Mouse (Mus musculus) heart, embryonic 12.5 days (tissue): ENCODE data around the gene Impdh2. TPM values are rescaled to one million over a fixed set of nuclear protein-coding genes. Genes with fewer than 3 reads are reported as not detected.
"Not testable (repeated sequence)": the region's sequence is repeated elsewhere in the genome, so short reads cannot be mapped to it uniquely, and the experiment has no call there.

Experiments used
- ATAC-seq: fragments of 200-750 bp; cut with Nextera tagmentation; 2 replicates; pipeline ENCODE4 v1.8.0; 2017; ENCODE audit warnings: moderate TSS enrichment, moderate library complexity; ENCODE audit not compliant: insufficient number of reproducible peaks, low FRiP score
- H3K27ac ChIP-seq: fragments of 300-500 bp; sonication (generic); 2 replicates; pipeline ENCODE4 v1.5.1; 2016; ENCODE audit warnings: mild to moderate bottlenecking, moderate library complexity; ENCODE audit not compliant: poor library complexity, severe bottlenecking
- H3K27me3 ChIP-seq: fragments of 300-500 bp; sonication (generic); replicated peaks from 2 replicates; pipeline ENCODE4 v1.6.1; 2016; ENCODE audit warnings: mild to moderate bottlenecking, moderate library complexity
- H3K36me3 ChIP-seq: fragments of 300-500 bp; sonication (generic); 2 replicates; pipeline ENCODE4 v1.6.1; 2016; ENCODE audit warnings: mild to moderate bottlenecking, moderate library complexity
- H3K4me1 ChIP-seq: fragments of 300-500 bp; sonication (generic); replicated peaks from 2 replicates; pipeline ENCODE4 v1.6.1; 2016; ENCODE audit warnings: mild to moderate bottlenecking
- H3K4me2 ChIP-seq: fragments of 300-500 bp; sonication (generic); 2 replicates; pipeline ENCODE4 v1.6.1; 2016; ENCODE audit warnings: mild to moderate bottlenecking, moderate library complexity
- H3K4me3 ChIP-seq: fragments of 300-500 bp; sonication (generic); 2 replicates; pipeline ENCODE4 v1.5.1; 2016; ENCODE audit warnings: mild to moderate bottlenecking
- H3K9ac ChIP-seq: fragments of 300-500 bp; sonication (generic); 2 replicates; pipeline ENCODE4 v1.6.1; 2016; ENCODE audit warnings: mild to moderate bottlenecking, moderate library complexity
- H3K9me3 ChIP-seq: fragments of 300-500 bp; sonication (generic); replicated peaks from 2 replicates; pipeline ENCODE4 v1.6.1; 2016; ENCODE audit warnings: mild to moderate bottlenecking, moderate library complexity
- WGBS: fragments of 180-500 bp; shearing (Covaris S2); methylation state at CpG from one replicate; pipeline ENCODE4 v1.1.7; 2016; 5-methylcytosine and 5-hydroxymethylcytosine counted together
- polyA plus RNA-seq: library from polyadenylated mRNA; unstranded; fragments of >200 nt; fragmentation: Nextera tagmentation; extraction: Ambion mirVana; gene quantifications from 2 replicates; pipeline ENCODE4 v1.2.1, GENCODE M21; 2016

The Impdh2 gene
- polyA plus RNA-seq, 1 experiment from 2014 or later = 105 TPM

DNA sequence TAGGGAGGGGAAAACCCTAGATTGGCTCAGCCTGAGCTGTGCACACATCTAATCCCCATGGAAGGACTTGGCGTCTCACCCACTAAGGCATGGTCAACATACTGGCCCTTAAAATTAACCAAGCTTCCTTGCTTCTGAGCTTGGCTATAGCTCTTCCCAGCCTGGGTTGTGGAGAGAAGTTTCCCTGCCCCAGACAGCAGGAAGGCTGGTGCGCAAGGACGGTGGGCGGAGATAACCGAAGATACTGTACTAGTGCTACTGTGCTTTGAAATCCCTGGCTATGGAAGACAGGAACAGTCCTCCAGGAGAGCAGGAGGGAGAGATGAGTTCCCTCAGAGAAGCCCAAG, 19.2 kb downstream of the Impdh2 start:
- ATAC-seq = no peak
- H3K36me3 ChIP-seq = peaks cover 41% of the 10 kb centered on the region

DNA sequence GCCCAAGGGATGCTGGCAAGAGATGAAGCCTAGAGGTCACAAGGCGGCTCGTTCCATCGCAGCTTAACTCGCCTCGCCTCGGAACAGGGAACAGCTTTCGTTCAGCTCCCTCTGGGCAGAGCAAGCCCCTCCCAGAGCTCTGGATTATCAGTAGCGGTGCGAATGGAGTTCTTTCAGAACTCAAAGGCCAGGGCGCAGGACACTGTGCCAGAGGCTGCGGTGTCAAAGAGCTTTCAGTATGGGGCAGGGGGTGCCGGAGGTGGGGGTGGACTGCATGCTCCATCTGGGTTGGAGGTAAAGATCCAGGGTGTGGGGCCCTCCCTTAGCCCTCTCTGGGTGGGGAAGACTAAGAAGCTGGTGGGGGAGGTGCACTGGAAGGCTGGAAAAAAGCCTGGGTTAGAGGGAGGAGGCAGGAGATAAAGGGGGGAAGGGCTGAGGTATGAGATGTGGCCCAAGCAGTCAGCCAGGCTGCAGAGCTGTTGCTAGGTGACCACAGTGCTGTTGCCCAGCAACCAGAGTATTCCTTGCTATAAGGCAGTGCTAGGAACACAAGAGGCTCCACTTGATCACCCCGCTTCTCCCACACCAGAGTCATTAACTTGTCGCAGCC, 27.6 kb downstream of the Impdh2 start:
- peak overlapping the region; percentile 63 for H3K4me2 ChIP-seq
- WGBS = 2% methylated on average over 14 of the region's 14 CpGs
- H3K27ac ChIP-seq = peak overlapping the region; percentile 93
- peak overlapping the region; percentile 50; the same call in 1 of the 2 replicates for H3K9ac ChIP-seq
- H3K4me1 ChIP-seq = peaks cover 54% of the 10 kb centered on the region
- no peaks in the 10 kb centered on the region for H3K36me3 ChIP-seq
- peak overlapping the region; percentile 33 for H3K4me3 ChIP-seq
- H3K27me3 ChIP-seq = no peaks in the 10 kb centered on the region
- no peaks in the 10 kb centered on the region for H3K9me3 ChIP-seq
- peak; percentile 92 for ATAC-seq

More for the DNA sequence above, 19.2 kb downstream of the Impdh2 start:
- peaks cover 58% of the 10 kb centered on the region for H3K4me1 ChIP-seq
- H3K9me3 ChIP-seq = no peaks in the 10 kb centered on the region
- H3K27me3 ChIP-seq = no peaks in the 10 kb centered on the region
- H3K27ac ChIP-seq = peak overlapping the region; percentile 81
- peak overlapping the region; percentile 73 for H3K4me2 ChIP-seq
- 46% methylated on average over 5 of the region's 5 CpGs for WGBS
- peak overlapping the region; percentile 67 for H3K9ac ChIP-seq
- peak overlapping the region; percentile 85 for H3K4me3 ChIP-seq

DNA sequence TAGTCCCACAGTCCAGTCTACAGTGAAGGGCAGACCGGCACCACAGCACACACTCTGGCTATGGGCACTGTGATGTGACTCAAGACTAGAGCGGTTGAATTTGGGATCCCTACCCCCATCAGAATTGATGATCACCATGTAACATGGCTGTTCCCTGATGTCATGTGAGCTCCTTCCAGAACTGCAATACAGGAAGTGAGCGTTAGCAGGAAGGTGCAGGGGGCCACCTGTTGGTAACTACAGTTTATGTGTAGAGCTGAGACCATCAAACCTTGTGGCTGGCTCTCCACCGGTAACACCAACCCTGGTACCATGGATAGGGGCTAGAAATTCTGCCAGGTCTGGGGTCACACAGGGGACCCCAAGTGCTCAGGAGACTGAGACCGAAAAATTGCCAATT, 29.1 kb downstream of the Impdh2 start:
- Histone ChIP-seq H3K4me1 (peaks cover 45% of the 10 kb centered on the region), H3K9ac (0 out of 2 replicates have a peak overlapping the region, but pooled peaks have one; percentile 25), H3K27me3 (no peaks in the 10 kb centered on the region), H3K4me2 (no peak overlapping the region), H3K36me3 (peaks cover 4% of the 10 kb centered on the region; the same call in 1 of the 2 replicates), H3K4me3 (no peak overlapping the region), H3K9me3 (no peaks in the 10 kb centered on the region), H3K27ac (peak overlapping the region; percentile 93)
- no peak for ATAC-seq
- 66% methylated on average over 5 of the region's 5 CpGs for WGBS

DNA sequence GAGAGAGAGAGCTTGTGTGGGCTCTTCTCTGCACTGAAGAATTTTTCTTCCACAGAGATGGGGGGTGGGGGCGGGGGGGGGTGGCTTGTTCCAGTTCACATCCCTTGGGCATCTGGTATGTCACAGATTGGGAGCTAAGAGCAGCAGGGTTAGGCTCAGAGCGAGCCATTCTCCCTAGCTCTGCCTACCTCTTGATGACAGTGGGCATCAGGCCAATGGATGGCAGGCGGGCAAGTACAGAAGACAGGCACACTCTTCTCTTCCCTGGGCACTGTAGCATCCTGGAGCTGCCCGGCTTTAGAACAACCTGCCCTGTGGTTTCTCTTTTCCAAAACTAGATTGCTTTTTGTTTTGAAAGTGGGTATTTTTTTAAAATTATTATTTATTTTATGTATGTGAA, 31.4 kb downstream of the Impdh2 start:
- no peak overlapping the region for H3K4me3 ChIP-seq
- peaks cover 56% of the 10 kb centered on the region for H3K4me1 ChIP-seq
- H3K27ac ChIP-seq = no peak overlapping the region
- H3K27me3 ChIP-seq = no peaks in the 10 kb centered on the region
- ATAC-seq = no peak
- H3K9me3 ChIP-seq = no peaks in the 10 kb centered on the region
- H3K9ac ChIP-seq = no peak overlapping the region
- peaks cover 4% of the 10 kb centered on the region; the same call in 1 of the 2 replicates for H3K36me3 ChIP-seq
- WGBS = 78% methylated on average over 4 of the region's 4 CpGs
- H3K4me2 ChIP-seq = no peak overlapping the region

DNA sequence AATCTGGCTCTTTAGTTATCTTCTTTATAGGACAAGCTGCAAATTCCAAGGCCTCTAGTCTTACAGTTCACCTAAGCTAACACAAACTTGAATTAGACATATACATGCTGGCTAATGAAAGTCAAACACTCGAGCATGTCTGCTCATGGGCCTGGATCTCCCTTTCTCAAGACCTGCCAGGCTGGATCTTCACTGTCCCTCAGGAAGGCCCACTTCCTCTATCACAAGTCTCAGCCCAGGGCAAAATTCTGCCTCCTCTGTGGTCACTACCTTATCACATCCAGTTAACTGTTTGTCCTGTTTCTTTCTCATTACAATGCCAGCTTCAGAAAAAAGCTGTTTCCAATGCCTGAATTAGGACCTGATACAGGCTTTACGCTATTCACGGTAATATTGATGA, 34.3 kb downstream of the Impdh2 start:
- ATAC-seq = no peak
- Histone ChIP-seq H3K27me3 (no peaks in the 10 kb centered on the region), H3K36me3 (peaks cover 4% of the 10 kb centered on the region; the same call in 1 of the 2 replicates), H3K9me3 (no peaks in the 10 kb centered on the region), H3K9ac (no peak overlapping the region), H3K27ac (peak overlapping the region; percentile 78), H3K4me3 (no peak overlapping the region), H3K4me1 (peaks cover 33% of the 10 kb centered on the region), H3K4me2 (peak overlapping the region; percentile 5; the same call in 1 of the 2 replicates)
- WGBS = 21% methylated on average over 3 of the region's 3 CpGs

DNA sequence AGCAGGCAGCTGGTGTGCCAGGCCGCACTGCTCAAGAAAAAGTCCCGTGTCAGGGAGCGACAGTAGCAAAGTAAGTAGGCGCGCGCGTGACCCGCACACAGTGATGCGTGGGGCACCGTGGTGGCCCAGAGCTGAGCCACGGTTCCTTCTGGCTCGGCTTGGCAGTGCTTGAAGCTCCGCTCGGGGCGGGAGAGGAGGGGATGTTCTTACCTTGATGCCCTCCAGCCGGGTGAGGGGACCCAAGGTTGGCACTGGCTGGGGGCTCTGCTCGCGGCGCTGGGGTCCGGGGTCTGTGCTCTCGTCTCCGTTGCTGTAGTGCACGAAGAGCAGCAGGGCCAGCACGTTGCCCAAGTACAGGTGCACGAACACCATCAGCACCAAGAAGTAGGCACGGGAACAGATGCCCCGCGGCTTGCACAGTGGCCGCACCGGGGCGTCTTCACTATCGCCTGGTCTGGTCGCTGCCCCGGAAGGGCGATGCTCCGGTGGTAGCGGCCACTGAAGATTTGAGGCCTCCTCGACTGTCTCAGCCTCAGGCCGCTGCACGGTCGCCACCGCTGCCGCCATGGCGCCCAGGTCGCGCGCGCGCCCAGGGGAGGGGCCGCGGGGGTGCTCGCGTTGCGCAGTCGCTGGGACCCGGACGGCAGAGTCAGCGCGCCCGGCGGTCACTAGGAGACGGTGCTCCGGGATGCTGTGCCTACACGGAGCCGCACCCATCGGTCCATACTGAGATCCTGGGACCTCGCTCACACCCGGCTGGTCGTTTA, 37.1 kb downstream of the Impdh2 start, which contains the start of gene P4htm:
TSS of gene P4htm (minus strand) at position 670 of the 767 bp plus-strand sequence.
- no peaks in the 10 kb centered on the region for H3K9me3 ChIP-seq
- H3K9ac ChIP-seq = peak within 1 kb of the TSS; percentile 86
- peaks cover 29% of the 10 kb centered on the region for H3K4me1 ChIP-seq
- H3K27ac ChIP-seq = peak within 1 kb of the TSS; percentile 64
- H3K4me3 ChIP-seq = peak within 1 kb of the TSS; percentile 88
- H3K36me3 ChIP-seq = peaks cover 9% of the 10 kb centered on the region
- H3K27me3 ChIP-seq = no peaks in the 10 kb centered on the region
- peak; percentile 71 for ATAC-seq
- H3K4me2 ChIP-seq = peak within 1 kb of the TSS; percentile 90
- 2% methylated on average over 69 of the region's 69 CpGs for WGBS

DNA sequence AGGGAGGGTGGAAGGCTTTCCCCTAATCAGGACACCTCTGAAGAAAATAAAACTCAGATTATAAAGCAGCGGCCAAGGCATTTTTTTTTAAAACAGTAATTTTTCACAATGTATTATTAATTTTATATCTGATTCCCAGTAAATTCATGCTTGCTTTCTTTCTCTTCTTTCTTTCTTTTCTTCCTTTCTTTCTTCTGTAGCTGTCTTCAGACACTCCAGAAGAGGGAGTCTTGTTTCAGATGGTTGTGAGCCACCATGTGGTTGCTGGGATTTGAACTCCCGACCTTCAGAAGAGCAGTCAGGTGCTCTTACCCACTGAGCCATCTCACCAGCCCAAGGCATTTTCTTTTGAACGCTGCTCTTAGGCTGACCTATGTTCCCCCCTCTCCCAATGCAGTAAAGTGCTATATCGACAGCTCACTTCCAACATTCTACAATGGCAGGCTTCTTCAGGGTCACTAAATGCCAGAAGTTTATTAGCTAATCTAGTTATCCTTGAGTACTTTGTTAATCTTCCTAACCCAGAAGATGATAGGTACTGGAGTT, 39.0 kb downstream of the Impdh2 start:
- Histone ChIP-seq H3K4me3 (no peak overlapping the region), H3K27me3 (no peaks in the 10 kb centered on the region), H3K4me1 (peaks cover 26% of the 10 kb centered on the region), H3K27ac (no peak overlapping the region), H3K4me2 (no peak overlapping the region), H3K36me3 (peaks cover 22% of the 10 kb centered on the region), H3K9me3 (no peaks in the 10 kb centered on the region), H3K9ac (no peak overlapping the region)
- WGBS = 72% methylated on average over 4 of the region's 4 CpGs
- no peak for ATAC-seq

DNA sequence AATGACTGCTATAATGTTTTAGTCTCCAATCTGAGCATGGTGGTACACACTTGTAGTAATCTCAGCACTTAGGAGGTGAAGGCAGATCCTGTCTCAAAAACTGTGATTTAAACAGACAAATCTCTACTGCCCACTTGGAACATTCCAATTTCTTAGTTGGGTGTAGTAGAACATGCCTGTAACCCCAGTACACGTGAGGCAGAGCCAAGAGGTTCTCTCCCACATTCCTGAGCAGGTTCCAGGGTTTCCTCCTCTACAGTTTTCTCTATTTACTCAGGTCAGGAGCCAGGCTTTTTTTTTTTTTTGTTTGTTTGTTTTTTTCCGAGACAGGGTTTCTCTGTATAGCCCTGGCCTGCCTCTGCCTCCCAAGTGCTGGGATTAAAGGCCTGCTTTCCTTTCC, 39.9 kb downstream of the Impdh2 start:
- Histone ChIP-seq H3K36me3 (peaks cover 31% of the 10 kb centered on the region), H3K4me2 (no peak overlapping the region), H3K9ac (no peak overlapping the region), H3K27me3 (no peaks in the 10 kb centered on the region), H3K27ac (no peak overlapping the region), H3K9me3 (no peaks in the 10 kb centered on the region), H3K4me1 (peaks cover 25% of the 10 kb centered on the region), H3K4me3 (no peak overlapping the region)
- WGBS = 44% methylated on average over 2 of the region's 2 CpGs
- no peak for ATAC-seq

DNA sequence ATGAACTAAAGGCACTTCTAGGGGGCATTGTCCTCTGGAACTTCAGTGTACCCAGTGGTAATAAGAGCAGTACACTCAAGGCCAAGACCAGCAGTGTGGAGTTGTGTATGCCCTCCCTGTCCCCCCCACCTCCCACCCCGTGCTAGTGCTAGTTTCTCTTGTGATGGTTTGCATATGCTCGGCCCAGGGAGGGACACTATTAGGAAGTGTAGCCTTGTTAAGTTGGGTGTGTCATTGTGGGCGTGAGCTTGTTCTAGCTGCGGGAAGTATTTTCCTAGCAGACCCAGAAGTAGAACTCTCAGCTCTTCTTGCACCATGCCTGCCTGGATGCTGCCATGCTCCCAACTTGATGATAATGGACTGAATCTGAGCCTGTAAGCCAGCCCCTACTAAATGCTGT, 41.9 kb downstream of the Impdh2 start:
- WGBS = 74% methylated on average over 4 of the region's 4 CpGs
- peaks cover 48% of the 10 kb centered on the region for H3K36me3 ChIP-seq
- no peak for ATAC-seq

DNA sequence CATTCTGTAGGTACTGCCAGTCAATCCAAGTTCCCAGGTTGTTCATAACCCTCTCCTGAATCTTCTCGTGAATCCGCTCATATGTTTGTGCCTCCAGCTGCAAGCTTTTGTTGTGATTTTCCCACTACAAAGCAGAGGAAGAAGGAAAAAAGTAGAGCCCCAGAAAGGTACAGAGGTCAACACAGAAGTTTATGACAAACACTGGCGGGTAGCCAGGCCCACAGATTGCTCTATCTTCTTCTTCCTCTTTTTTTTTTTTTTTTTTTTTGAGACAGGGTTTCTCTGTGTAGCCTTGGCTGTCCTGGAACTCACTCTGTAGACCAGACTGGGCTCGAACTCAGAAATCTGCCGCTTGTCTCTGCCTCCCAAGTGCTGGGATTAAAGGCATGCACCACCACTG, 47.8 kb downstream of the Impdh2 start:
- Histone ChIP-seq H3K4me1 (peaks cover 22% of the 10 kb centered on the region), H3K36me3 (peaks cover 96% of the 10 kb centered on the region)
- not testable (repeated sequence) for H3K27me3 ChIP-seq, H3K9me3 ChIP-seq, H3K4me2 ChIP-seq, H3K9ac ChIP-seq, ATAC-seq, H3K4me3 ChIP-seq, H3K27ac ChIP-seq
- 84% methylated on average over 5 of the region's 5 CpGs for WGBS

More for the DNA sequence above, 41.9 kb downstream of the Impdh2 start:
- no peak overlapping the region for H3K4me2 ChIP-seq
- H3K27me3 ChIP-seq = no peaks in the 10 kb centered on the region
- H3K4me3 ChIP-seq = no peak overlapping the region
- no peak overlapping the region for H3K9ac ChIP-seq
- H3K4me1 ChIP-seq = peaks cover 19% of the 10 kb centered on the region
- H3K9me3 ChIP-seq = no peaks in the 10 kb centered on the region
- no peak overlapping the region for H3K27ac ChIP-seq

DNA sequence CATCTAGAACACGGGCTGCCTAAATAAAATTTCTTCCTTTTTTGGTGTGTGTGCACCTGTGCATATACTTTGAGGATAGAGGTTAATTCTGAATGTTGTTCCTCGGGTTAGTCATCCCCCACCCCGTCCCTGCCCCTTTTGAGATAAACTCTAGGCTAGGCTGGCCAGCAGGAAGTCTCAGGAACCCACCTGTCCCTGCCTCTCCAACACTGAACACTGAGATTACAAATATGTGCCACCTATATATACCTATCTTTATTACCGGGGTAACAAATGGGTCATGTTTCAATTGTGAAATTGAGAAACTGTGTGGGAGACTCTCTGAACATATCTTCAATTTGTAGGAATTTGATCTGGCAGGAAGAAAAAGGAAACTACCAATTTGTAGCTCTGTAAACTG, 48.8 kb downstream of the Impdh2 start:
- Histone ChIP-seq H3K27ac (no peak overlapping the region), H3K4me3 (no peak overlapping the region), H3K4me2 (no peak overlapping the region), H3K9ac (no peak overlapping the region), H3K27me3 (no peaks in the 10 kb centered on the region), H3K4me1 (peaks cover 21% of the 10 kb centered on the region), H3K9me3 (no peaks in the 10 kb centered on the region), H3K36me3 (peaks cover 97% of the 10 kb centered on the region)
- WGBS = 81% methylated on average over 4 of the region's 4 CpGs
- ATAC-seq = no peak
